Mouse (Mus musculus): ENCODE results near the gene Map3k5. TPM values are rescaled to one million over a fixed set of nuclear protein-coding genes. Genes with fewer than 3 reads are reported as not detected.

Gene Map3k5
- polyA plus RNA-seq, 1 experiment: 9.5 TPM

GRCm38 (mm10) chr10:20025781-20026520 lies 91.7 kb downstream of the Map3k5 start:
- H3K4me3 ChIP-seq (replicated peaks; ENCODE audit: extremely low read depth, low read depth, low read length): no peak overlapping the region
- WGBS: 70% methylated on average over 12 of the region's 12 CpGs
- H3K4me1 ChIP-seq (ENCODE audit: control insufficient read depth, insufficient read depth, low read length): no peaks in the 10 kb centered on the region
- no peak for TF ChIP-seq POLR2A (IDR thresholded peaks at IDR 0.05; ENCODE audit: borderline replicate concordance, extremely low read depth, low read depth, low read length)
- no peak for DNase-seq

- DNase-seq: no peak
- WGBS: 91% methylated on average over 1 of the region's 1 CpGs
- H3K4me3 ChIP-seq (replicated peaks; ENCODE audit: extremely low read depth, low read depth, low read length): no peak overlapping the region
Observed at GRCm38 (mm10) chr10:20030703-20031102, 96.4 kb downstream of the Map3k5 start.

GRCm38 (mm10) chr10:20031936-20032335 lies 97.7 kb downstream of the Map3k5 start:
- no peak for DNase-seq
- TF ChIP-seq POLR2A (IDR thresholded peaks at IDR 0.05; ENCODE audit: borderline replicate concordance, extremely low read depth, low read depth, low read length): no peak
- WGBS: 54% methylated on average over 2 of the region's 2 CpGs
- no peaks in the 10 kb centered on the region for H3K4me1 ChIP-seq (ENCODE audit: control insufficient read depth, insufficient read depth, low read length)
- no peak overlapping the region for H3K4me3 ChIP-seq (replicated peaks; ENCODE audit: extremely low read depth, low read depth, low read length)

More at GRCm38 (mm10) chr10:20030703-20031102, 96.4 kb downstream of the Map3k5 start:
- no peaks in the 10 kb centered on the region for H3K4me1 ChIP-seq (ENCODE audit: control insufficient read depth, insufficient read depth, low read length)
- TF ChIP-seq CTCF (IDR thresholded peaks at IDR 0.05; ENCODE audit: insufficient read depth, low read length): no peak
- no peak for TF ChIP-seq POLR2A (IDR thresholded peaks at IDR 0.05; ENCODE audit: borderline replicate concordance, extremely low read depth, low read depth, low read length)

GRCm38 (mm10) chr10:20036375-20036774 lies 102.1 kb downstream of the Map3k5 start:
- H3K4me1 ChIP-seq (ENCODE audit: control insufficient read depth, insufficient read depth, low read length): peaks cover 7% of the 10 kb centered on the region
- TF ChIP-seq CTCF (IDR thresholded peaks at IDR 0.05; ENCODE audit: insufficient read depth, low read length) (no peak), POLR2A (IDR thresholded peaks at IDR 0.05; ENCODE audit: borderline replicate concordance, extremely low read depth, low read depth, low read length) (no peak)
- H3K4me3 ChIP-seq (replicated peaks; ENCODE audit: extremely low read depth, low read depth, low read length): no peak overlapping the region
- no peak for DNase-seq
- 68% methylated on average over 2 of the region's 2 CpGs for WGBS

GRCm38 (mm10) chr10:20036846-20037245 lies 102.6 kb downstream of the Map3k5 start:
- H3K4me1 ChIP-seq (ENCODE audit: control insufficient read depth, insufficient read depth, low read length): peaks cover 7% of the 10 kb centered on the region
- WGBS: 77% methylated on average over 7 of the region's 7 CpGs
- H3K4me3 ChIP-seq (replicated peaks; ENCODE audit: extremely low read depth, low read depth, low read length): no peak overlapping the region
- DNase-seq: no peak
- TF ChIP-seq CTCF (IDR thresholded peaks at IDR 0.05; ENCODE audit: insufficient read depth, low read length) (no peak), POLR2A (IDR thresholded peaks at IDR 0.05; ENCODE audit: borderline replicate concordance, extremely low read depth, low read depth, low read length) (no peak)

- WGBS: 89% methylated on average over 3 of the region's 3 CpGs
- no peak for TF ChIP-seq POLR2A (IDR thresholded peaks at IDR 0.05; ENCODE audit: borderline replicate concordance, extremely low read depth, low read depth, low read length)
- no peak for TF ChIP-seq CTCF (IDR thresholded peaks at IDR 0.05; ENCODE audit: insufficient read depth, low read length)
- peaks cover 7% of the 10 kb centered on the region for H3K4me1 ChIP-seq (ENCODE audit: control insufficient read depth, insufficient read depth, low read length)
- no peak overlapping the region for H3K4me3 ChIP-seq (replicated peaks; ENCODE audit: extremely low read depth, low read depth, low read length)
- DNase-seq: no peak
Observed at GRCm38 (mm10) chr10:20039531-20039930, 105.3 kb downstream of the Map3k5 start.

GRCm38 (mm10) chr10:20040116-20040515 lies 105.8 kb downstream of the Map3k5 start:
- H3K4me3 ChIP-seq (replicated peaks; ENCODE audit: extremely low read depth, low read depth, low read length): no peak overlapping the region
- TF ChIP-seq POLR2A (IDR thresholded peaks at IDR 0.05; ENCODE audit: borderline replicate concordance, extremely low read depth, low read depth, low read length): no peak
- TF ChIP-seq CTCF (IDR thresholded peaks at IDR 0.05; ENCODE audit: insufficient read depth, low read length): no peak
- H3K4me1 ChIP-seq (ENCODE audit: control insufficient read depth, insufficient read depth, low read length): peaks cover 7% of the 10 kb centered on the region
- no peak for DNase-seq
- 36% methylated on average over 7 of the region's 7 CpGs for WGBS

GRCm38 (mm10) chr10:20040677-20041076 lies 106.4 kb downstream of the Map3k5 start:
- peaks cover 7% of the 10 kb centered on the region for H3K4me1 ChIP-seq (ENCODE audit: control insufficient read depth, insufficient read depth, low read length)
- DNase-seq: no peak
- 38% methylated on average over 4 of the region's 4 CpGs for WGBS
- no peak overlapping the region for H3K4me3 ChIP-seq (replicated peaks; ENCODE audit: extremely low read depth, low read depth, low read length)
- no peak for TF ChIP-seq POLR2A (IDR thresholded peaks at IDR 0.05; ENCODE audit: borderline replicate concordance, extremely low read depth, low read depth, low read length)

- no peak overlapping the region for H3K4me3 ChIP-seq (replicated peaks; ENCODE audit: extremely low read depth, low read depth, low read length)
- TF ChIP-seq POLR2A (IDR thresholded peaks at IDR 0.05; ENCODE audit: borderline replicate concordance, extremely low read depth, low read depth, low read length) (no peak), CTCF (IDR thresholded peaks at IDR 0.05; ENCODE audit: insufficient read depth, low read length) (no peak)
- H3K4me1 ChIP-seq (ENCODE audit: control insufficient read depth, insufficient read depth, low read length): peaks cover 7% of the 10 kb centered on the region
- 97% methylated on average over 8 of the region's 8 CpGs for WGBS
- DNase-seq: no peak
Observed at GRCm38 (mm10) chr10:20042081-20042480, 107.8 kb downstream of the Map3k5 start.

- WGBS: 90% methylated on average over 2 of the region's 2 CpGs
- no peak for DNase-seq
- Histone ChIP-seq H3K4me3 (replicated peaks; ENCODE audit: extremely low read depth, low read depth, low read length) (no peak overlapping the region), H3K4me1 (ENCODE audit: control insufficient read depth, insufficient read depth, low read length) (peaks cover 7% of the 10 kb centered on the region)
- TF ChIP-seq POLR2A (IDR thresholded peaks at IDR 0.05; ENCODE audit: borderline replicate concordance, extremely low read depth, low read depth, low read length) (no peak), CTCF (IDR thresholded peaks at IDR 0.05; ENCODE audit: insufficient read depth, low read length) (no peak)
Observed at GRCm38 (mm10) chr10:20044051-20044450, 109.8 kb downstream of the Map3k5 start.

Measured in lung, adult 2 months (tissue).